Comparison of ENCODE assay signal across 15 mouse cellular contexts in genomic region chr1:184873910-184874309, GRCm38 (mm10). TPM values are rescaled to one million over a fixed set of nuclear protein-coding genes. Genes with fewer than 3 reads are reported as not detected.
"Had no signal": no experiment of that assay in that cellular context is flagged by ENCODE, and none has a peak within 500 bp of the region (broad histone marks: within the 10 kb centered on the region; RNA-seq: fewer than 3 reads in every experiment).

No protein-coding gene starts in this region.

- H3K27ac ChIP-seq: left cerebral cortex, adult 2 months; limb, embryonic 10.5 days; lung, embryonic 15.5 days; macrophage; midbrain, embryonic 15.5 days; neural tube, embryonic 12.5 days; stomach, embryonic 15.5 days had no signal

- H3K4me1 ChIP-seq: megakaryocyte, embryonic 14.5 days; neural tube, embryonic 12.5 days had no signal

- H3K9ac ChIP-seq: lung, embryonic 15.5 days; midbrain, embryonic 15.5 days; neural tube, embryonic 12.5 days; stomach, embryonic 15.5 days had no signal

- H3K27me3 ChIP-seq: lung, embryonic 15.5 days; midbrain, embryonic 15.5 days; neural tube, embryonic 12.5 days; stomach, embryonic 15.5 days had no signal

- DNase-seq: kidney, postnatal 14 days; lung, postnatal 14 days; right cerebral cortex, postnatal 14 days; thymus, adult 2 months; thymus, postnatal 25 days had no signal

- H3K36me3 ChIP-seq: limb, embryonic 10.5 days; lung, embryonic 15.5 days; midbrain, embryonic 15.5 days; neural tube, embryonic 12.5 days; stomach, embryonic 15.5 days had no signal

- H3K4me3 ChIP-seq: left cerebral cortex, adult 2 months; limb, embryonic 10.5 days; lung, embryonic 15.5 days; megakaryocyte, embryonic 14.5 days; midbrain, embryonic 15.5 days; neural tube, embryonic 12.5 days; stomach, embryonic 15.5 days had no signal

RNA-seq across cellular contexts. Expression of gene C130074G19Rik, which starts 9.1 kb away (rescaled TPM):
- total RNA-seq: monocyte, adult 5-6 weeks; neutrophil, adult 5-6 weeks had no signal
- polyA plus RNA-seq: macrophage had no signal
